Mouse (Mus musculus) kidney, embryonic 14.5 days (tissue): Measurements from ENCODE around the gene Rgs7. TPM values are rescaled to one million over a fixed set of nuclear protein-coding genes. Genes with fewer than 3 reads are reported as not detected.

Experiments used
- ATAC-seq: fragments of 200-750 bp; cut with Nextera tagmentation; 2 replicates; pipeline ENCODE4 v1.8.0; 2017; ENCODE audit warnings: moderate number of reproducible peaks, mild to moderate bottlenecking, moderate TSS enrichment, moderate library complexity; ENCODE audit not compliant: low FRiP score, low TSS enrichment
- H3K27ac ChIP-seq: fragments of 300-500 bp; sonication (generic); 2 replicates; pipeline ENCODE4 v1.5.1; 2014; ENCODE audit warnings: low read depth, mild to moderate bottlenecking, low read length, moderate library complexity, mixed read lengths
- H3K27me3 ChIP-seq: fragments of 300-500 bp; sonication (generic); 2 replicates; pipeline ENCODE4 v1.6.1; 2014; ENCODE audit warnings: mild to moderate bottlenecking, low read length; ENCODE audit not compliant: control insufficient read depth, insufficient read depth
- H3K36me3 ChIP-seq: fragments of 300-500 bp; sonication (generic); 2 replicates; pipeline ENCODE4 v1.6.1; 2014; ENCODE audit warnings: low read length, mixed read lengths; ENCODE audit not compliant: control insufficient read depth, insufficient read depth
- H3K4me1 ChIP-seq: fragments of 300-500 bp; sonication (generic); 2 replicates; pipeline ENCODE4 v1.6.1; 2014; ENCODE audit warnings: low read length, mixed read lengths; ENCODE audit not compliant: control insufficient read depth, insufficient read depth
- H3K4me2 ChIP-seq: fragments of 300-500 bp; sonication (generic); replicated peaks from 2 replicates; pipeline ENCODE4 v1.6.1; 2014; ENCODE audit warnings: low read depth, mild to moderate bottlenecking, low read length
- H3K4me3 ChIP-seq: fragments of 300-500 bp; sonication (generic); 2 replicates; pipeline ENCODE4 v1.5.1; 2014; ENCODE audit warnings: mild to moderate bottlenecking, low read length
- H3K9ac ChIP-seq: fragments of 300-500 bp; sonication (generic); 2 replicates; pipeline ENCODE4 v1.6.1; 2014; ENCODE audit warnings: low read depth, mild to moderate bottlenecking, low read length, moderate library complexity
- H3K9me3 ChIP-seq: fragments of 300-500 bp; sonication (generic); 2 replicates; pipeline ENCODE4 v1.6.1; 2016; ENCODE audit warnings: low read length; ENCODE audit not compliant: control insufficient read depth
- WGBS: fragments of 180-500 bp; shearing (Covaris S2); extraction: QIAGEN DNeasy Blood & Tissue Kit; methylation state at CpG from one replicate; pipeline ENCODE4 v1.1.7; 2014; 5-methylcytosine and 5-hydroxymethylcytosine counted together
- polyA plus RNA-seq: library from polyadenylated mRNA; unstranded; fragments of >200 nt; fragmentation: Nextera tagmentation; extraction: Ambion mirVana; gene quantifications from 2 replicates; pipeline ENCODE4 v1.2.1, GENCODE M21; 2014

Rgs7 gene
- polyA plus RNA-seq, 1 experiment from 2014 or later = 0.34 TPM

DNA sequence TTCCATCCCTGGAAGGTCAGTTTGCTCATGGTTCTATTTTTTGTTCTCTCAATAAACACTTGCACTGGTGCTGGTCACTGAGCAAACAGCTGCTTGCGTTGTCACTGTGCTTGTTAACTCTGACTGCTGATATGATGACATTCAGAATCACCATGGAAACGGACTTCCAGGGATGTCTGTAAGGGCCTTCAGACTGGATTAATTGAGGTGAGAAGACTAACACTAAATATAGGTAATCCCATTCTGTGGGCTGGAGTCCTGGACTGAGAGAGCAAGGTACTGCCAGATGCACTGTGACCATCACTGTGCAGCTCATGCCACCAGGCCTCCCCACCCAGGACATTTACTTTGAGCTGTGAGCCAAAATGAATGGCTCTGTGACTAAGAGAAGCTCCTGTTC, 252.2 kb downstream of the Rgs7 start:
- no peaks in the 10 kb centered on the region for H3K36me3 ChIP-seq
- 76% methylated on average over 2 of the region's 2 CpGs for WGBS
- no peak overlapping the region for H3K4me3 ChIP-seq
- H3K27ac ChIP-seq = no peak overlapping the region
- H3K4me1 ChIP-seq = no peaks in the 10 kb centered on the region
- H3K4me2 ChIP-seq = no peak overlapping the region
- no peak overlapping the region for H3K9ac ChIP-seq
- H3K9me3 ChIP-seq = no peaks in the 10 kb centered on the region
- H3K27me3 ChIP-seq = no peaks in the 10 kb centered on the region
- ATAC-seq = no peak

DNA sequence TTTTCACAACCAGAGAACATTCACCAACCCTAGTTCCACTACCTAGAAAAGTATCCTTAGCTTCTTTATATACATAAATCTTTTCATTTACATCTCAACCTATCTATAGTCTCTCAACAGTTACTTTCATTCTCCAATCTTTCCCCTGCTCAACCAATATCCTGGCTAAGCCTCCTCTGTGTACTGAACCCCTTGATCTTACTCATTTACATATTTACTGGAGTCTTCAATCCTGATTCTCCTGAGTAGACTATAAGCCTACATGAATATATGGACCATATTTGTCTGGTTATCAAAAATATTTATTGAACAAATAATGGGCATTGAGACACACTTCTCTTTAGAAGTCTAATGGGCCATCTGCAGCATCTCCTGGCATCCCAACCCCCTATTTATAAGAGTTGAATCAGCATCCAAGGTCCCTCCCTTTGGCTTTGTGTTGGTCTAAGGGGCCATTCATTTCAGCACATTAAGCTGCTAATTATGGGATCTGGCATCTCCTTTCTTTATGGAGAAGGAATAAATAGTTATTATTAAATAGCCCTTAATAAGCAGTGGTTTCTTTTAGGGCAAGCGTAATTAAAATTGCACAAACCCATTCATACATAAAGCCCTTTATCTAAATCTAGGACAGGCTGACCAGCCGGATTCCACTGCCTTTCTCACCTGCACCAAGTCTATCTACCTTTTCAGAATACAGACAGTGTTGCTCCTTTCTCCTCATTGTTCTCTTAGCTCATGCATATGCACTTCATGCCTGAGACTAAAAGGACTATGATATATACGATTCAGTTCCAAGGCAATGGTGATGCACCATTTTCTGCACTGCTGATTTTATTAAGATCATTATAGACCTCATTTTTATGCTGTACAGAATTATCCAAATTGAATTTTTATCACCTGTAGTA, 270.5 kb downstream of the Rgs7 start:
- ATAC-seq = no peak
- Histone ChIP-seq H3K9me3 (no peaks in the 10 kb centered on the region), H3K4me3 (no peak overlapping the region), H3K4me2 (no peak overlapping the region), H3K27ac (no peak overlapping the region), H3K9ac (no peak overlapping the region), H3K27me3 (no peaks in the 10 kb centered on the region), H3K36me3 (no peaks in the 10 kb centered on the region), H3K4me1 (no peaks in the 10 kb centered on the region)
- WGBS = 88% methylated on average over 3 of the region's 3 CpGs

DNA sequence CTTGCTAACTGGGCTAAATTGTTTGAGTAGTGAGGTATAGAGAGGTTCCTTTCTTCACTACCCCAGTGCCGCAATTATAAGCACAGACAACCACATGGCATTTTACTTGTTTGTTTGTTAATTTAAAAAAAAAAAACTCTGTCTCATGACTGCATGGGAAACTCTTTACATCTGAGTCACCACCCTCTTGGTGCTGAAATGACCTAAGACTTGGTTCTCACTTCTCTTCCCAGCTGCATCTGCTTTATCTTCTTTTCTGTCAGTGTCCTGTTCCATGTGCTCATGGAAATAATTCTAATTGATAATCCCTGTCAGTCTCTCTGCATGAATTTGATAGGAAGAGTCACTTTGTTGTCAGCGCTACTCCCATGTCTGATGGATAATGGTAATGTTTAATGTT, 272.7 kb downstream of the Rgs7 start:
- no peak for ATAC-seq
- no peaks in the 10 kb centered on the region for H3K9me3 ChIP-seq
- H3K9ac ChIP-seq = no peak overlapping the region
- no peaks in the 10 kb centered on the region for H3K27me3 ChIP-seq
- 91% methylated on average over 2 of the region's 2 CpGs for WGBS
- no peak overlapping the region for H3K27ac ChIP-seq
- no peaks in the 10 kb centered on the region for H3K36me3 ChIP-seq
- H3K4me2 ChIP-seq = no peak overlapping the region
- H3K4me1 ChIP-seq = no peaks in the 10 kb centered on the region
- no peak overlapping the region for H3K4me3 ChIP-seq

DNA sequence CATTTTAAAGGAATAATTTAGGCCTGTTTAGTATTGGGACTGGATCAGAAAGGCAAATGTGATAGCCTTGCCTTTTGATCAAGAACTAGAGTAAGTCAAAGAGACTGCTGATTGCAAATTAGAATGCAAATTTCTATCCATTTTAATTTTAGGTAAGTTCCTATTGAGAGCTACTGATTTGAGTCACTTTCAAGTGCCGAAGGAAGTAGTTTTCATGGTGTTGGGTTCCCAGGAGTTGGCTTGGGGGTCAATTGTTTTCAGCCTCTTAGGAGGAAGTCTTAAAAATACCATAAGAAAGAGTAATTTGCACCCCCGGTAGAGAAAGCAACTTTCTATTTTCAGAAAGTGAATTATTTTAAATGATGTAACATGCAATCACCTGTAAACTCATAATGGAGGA, 285.3 kb downstream of the Rgs7 start:
- Histone ChIP-seq H3K9ac (no peak overlapping the region), H3K9me3 (no peaks in the 10 kb centered on the region), H3K36me3 (no peaks in the 10 kb centered on the region), H3K4me3 (no peak overlapping the region), H3K4me2 (no peak overlapping the region), H3K27me3 (no peaks in the 10 kb centered on the region), H3K4me1 (no peaks in the 10 kb centered on the region), H3K27ac (no peak overlapping the region)
- WGBS = 74% methylated on average over 2 of the region's 2 CpGs
- ATAC-seq = no peak

DNA sequence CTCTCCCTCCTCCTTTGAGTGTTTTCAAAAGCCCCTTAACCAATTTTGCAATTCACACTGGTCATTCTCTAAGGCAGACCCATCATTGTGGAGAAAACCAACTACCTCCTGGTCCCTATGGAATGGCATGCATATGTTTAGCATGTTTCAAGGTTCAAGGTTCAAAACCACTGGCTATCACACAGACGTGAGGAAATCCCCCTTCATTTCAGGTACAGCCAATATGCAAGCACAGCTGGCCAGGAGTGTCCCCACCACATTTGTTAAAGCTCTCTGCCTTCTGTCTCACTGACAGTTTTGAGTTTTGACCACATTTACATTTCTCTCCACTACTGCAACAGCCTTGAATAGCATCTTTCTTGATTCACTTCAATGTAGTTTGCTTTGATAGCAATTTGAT, 286.7 kb downstream of the Rgs7 start:
- Histone ChIP-seq H3K27me3 (no peaks in the 10 kb centered on the region), H3K4me1 (no peaks in the 10 kb centered on the region), H3K27ac (no peak overlapping the region), H3K36me3 (no peaks in the 10 kb centered on the region), H3K9me3 (no peaks in the 10 kb centered on the region), H3K9ac (no peak overlapping the region), H3K4me3 (no peak overlapping the region), H3K4me2 (no peak overlapping the region)
- 67% methylated on average over 1 of the region's 1 CpGs for WGBS
- ATAC-seq = no peak

DNA sequence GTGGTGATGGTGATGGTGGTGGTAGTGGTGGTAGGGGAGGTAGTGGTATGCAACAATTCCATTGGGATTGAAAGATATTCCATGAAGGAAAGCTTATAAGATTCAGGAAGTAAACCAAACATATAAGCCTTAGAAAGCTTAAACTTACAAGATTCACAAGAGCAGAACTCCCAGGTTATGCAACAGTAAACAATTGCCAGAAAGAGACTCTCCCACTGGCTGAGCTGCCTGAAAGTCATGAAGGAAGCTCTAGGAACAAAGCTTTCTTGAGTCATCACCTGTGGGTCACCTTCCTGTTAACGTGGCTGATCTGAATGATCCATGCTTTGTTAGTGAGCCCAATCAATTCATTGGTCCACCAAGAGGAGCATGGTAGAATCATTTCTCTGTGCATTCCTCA, 288.8 kb downstream of the Rgs7 start:
- Histone ChIP-seq H3K4me2 (no peak overlapping the region), H3K36me3 (no peaks in the 10 kb centered on the region), H3K9ac (no peak overlapping the region), H3K27ac (no peak overlapping the region), H3K9me3 (no peaks in the 10 kb centered on the region), H3K4me1 (no peaks in the 10 kb centered on the region), H3K27me3 (no peaks in the 10 kb centered on the region), H3K4me3 (no peak overlapping the region)
- WGBS = 85% methylated on average over 1 of the region's 1 CpGs
- no peak for ATAC-seq

DNA sequence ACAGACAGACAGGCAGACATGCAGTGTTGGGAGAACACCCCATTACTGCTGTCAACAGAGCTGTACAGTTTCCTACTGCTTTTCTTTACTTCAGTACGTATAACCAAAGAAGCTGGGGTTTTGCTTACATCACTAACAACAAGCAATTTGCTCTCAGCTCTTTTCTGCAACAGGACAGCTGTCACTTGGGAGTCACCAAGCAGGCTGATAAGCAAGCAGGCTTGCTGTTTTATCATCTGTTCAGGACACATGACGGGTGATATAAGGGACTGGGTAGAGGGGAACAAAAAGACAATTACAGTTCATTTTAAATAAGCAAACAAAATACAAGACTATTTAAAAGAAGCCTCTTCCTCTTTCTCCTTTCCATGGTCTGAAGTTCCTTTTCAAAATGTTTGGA, 289.4 kb downstream of the Rgs7 start:
- Histone ChIP-seq H3K4me3 (no peak overlapping the region), H3K27me3 (no peaks in the 10 kb centered on the region), H3K9ac (no peak overlapping the region), H3K9me3 (no peaks in the 10 kb centered on the region), H3K36me3 (no peaks in the 10 kb centered on the region), H3K4me1 (no peaks in the 10 kb centered on the region), H3K27ac (no peak overlapping the region), H3K4me2 (no peak overlapping the region)
- 69% methylated on average over 2 of the region's 2 CpGs for WGBS
- no peak for ATAC-seq

DNA sequence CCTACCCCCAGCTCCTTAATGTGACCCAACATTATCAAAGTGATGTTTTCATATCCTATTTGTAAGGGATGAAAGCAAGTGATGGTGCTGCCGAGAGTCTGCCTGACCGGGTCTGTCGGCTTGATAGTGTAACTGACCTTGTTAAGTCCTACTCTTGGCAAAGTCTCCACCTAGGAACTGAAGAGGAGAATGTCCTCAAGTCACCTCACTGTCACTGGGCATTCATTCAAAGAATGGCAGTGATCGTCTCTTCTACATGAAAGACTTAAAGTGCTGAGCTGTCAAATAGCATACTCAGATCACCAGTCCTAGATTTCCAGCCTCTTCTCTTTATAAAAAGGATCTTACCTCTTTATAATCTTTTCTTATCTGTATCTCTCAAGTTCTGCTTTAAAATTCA, 293.4 kb downstream of the Rgs7 start:
- H3K9ac ChIP-seq = no peak overlapping the region
- H3K36me3 ChIP-seq = no peaks in the 10 kb centered on the region
- no peak for ATAC-seq
- WGBS = 90% methylated on average over 4 of the region's 4 CpGs
- no peaks in the 10 kb centered on the region for H3K27me3 ChIP-seq
- H3K27ac ChIP-seq = no peak overlapping the region
- no peaks in the 10 kb centered on the region for H3K9me3 ChIP-seq
- no peak overlapping the region for H3K4me3 ChIP-seq
- H3K4me2 ChIP-seq = no peak overlapping the region
- H3K4me1 ChIP-seq = no peaks in the 10 kb centered on the region

DNA sequence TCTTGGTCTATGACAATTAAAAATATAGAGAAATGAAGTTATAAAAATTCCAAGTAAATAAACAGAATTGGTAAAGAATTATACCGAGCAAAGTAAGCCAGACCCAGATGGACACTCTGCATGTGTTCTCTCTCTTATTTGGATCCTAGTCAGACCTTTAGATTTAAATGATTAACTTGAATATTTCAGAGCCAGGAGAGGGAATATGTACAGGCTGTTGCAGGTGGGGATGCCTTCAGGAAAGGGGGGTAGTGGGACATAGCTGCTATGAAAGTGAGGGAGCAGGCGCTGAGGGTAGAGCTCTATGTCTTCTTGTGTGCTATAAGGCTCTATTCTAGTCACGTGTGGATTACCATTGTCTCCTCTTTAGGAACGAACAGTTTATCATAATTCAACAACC, 296.5 kb downstream of the Rgs7 start:
- Histone ChIP-seq H3K4me3 (no peak overlapping the region), H3K36me3 (no peaks in the 10 kb centered on the region), H3K27ac (no peak overlapping the region), H3K4me1 (no peaks in the 10 kb centered on the region), H3K27me3 (no peaks in the 10 kb centered on the region), H3K4me2 (no peak overlapping the region), H3K9me3 (no peaks in the 10 kb centered on the region), H3K9ac (no peak overlapping the region)
- ATAC-seq = no peak
- 85% methylated on average over 4 of the region's 4 CpGs for WGBS
